Mouse (Mus musculus) kidney, adult 11 months (tissue): Measurements from ENCODE around the gene Ostf1.
A peak's percentile ranks its signal among the peaks of the same experiment; 100 is the strongest.

Experiments
- DNase-seq: peaks from one replicate; pipeline ENCODE4 v3.0.0; 2022

Ostf1 gene

GRCm38 (mm10) chr19:18643411-18643810 is 11.8 kb upstream of the Ostf1 start:
- DNase-seq = no peak

GRCm38 (mm10) chr19:18641001-18641400 is 9.4 kb upstream of the Ostf1 start:
- DNase-seq = no peak

GRCm38 (mm10) chr19:18639552-18639951 is 7.9 kb upstream of the Ostf1 start:
- DNase-seq = no peak

GRCm38 (mm10) chr19:18638949-18639348 is 7.3 kb upstream of the Ostf1 start:
- no peak for DNase-seq

- DNase-seq = no peak
These were observed 6.3 kb upstream of the Ostf1 start for GRCm38 (mm10) chr19:18637954-18638353.

GRCm38 (mm10) chr19:18632231-18633185 is 885 bp upstream of the Ostf1 start:
- DNase-seq = peak; percentile 72

- peak; percentile 56 for DNase-seq
These were observed 421 bp downstream of the Ostf1 start for GRCm38 (mm10) chr19:18631161-18631643.

- peak; percentile 73 for DNase-seq
These were observed 1.2 kb downstream of the Ostf1 start for GRCm38 (mm10) chr19:18630221-18631119.

GRCm38 (mm10) chr19:18629589-18629988 is 2.0 kb downstream of the Ostf1 start:
- peak; percentile 89 for DNase-seq

GRCm38 (mm10) chr19:18623894-18624293 is 7.7 kb downstream of the Ostf1 start:
- DNase-seq = no peak

GRCm38 (mm10) chr19:18619691-18620090 is 11.9 kb downstream of the Ostf1 start:
- DNase-seq = no peak

GRCm38 (mm10) chr19:18619060-18619459 is 12.6 kb downstream of the Ostf1 start:
- DNase-seq = no peak

GRCm38 (mm10) chr19:18617504-18617903 is 14.1 kb downstream of the Ostf1 start:
- DNase-seq = no peak

GRCm38 (mm10) chr19:18615680-18616240 is 15.9 kb downstream of the Ostf1 start:
- no peak for DNase-seq

- no peak for DNase-seq
These were observed 17.3 kb downstream of the Ostf1 start for GRCm38 (mm10) chr19:18614337-18614736.

GRCm38 (mm10) chr19:18608975-18609374 is 22.6 kb downstream of the Ostf1 start:
- DNase-seq = no peak

- DNase-seq = no peak
These were observed 23.7 kb downstream of the Ostf1 start for GRCm38 (mm10) chr19:18607907-18608306.

- DNase-seq = no peak
These were observed 28.6 kb downstream of the Ostf1 start for GRCm38 (mm10) chr19:18603011-18603410.

- no peak for DNase-seq
These were observed 31.0 kb downstream of the Ostf1 start for GRCm38 (mm10) chr19:18600611-18601010.

GRCm38 (mm10) chr19:18599650-18600049 is 32.0 kb downstream of the Ostf1 start:
- DNase-seq = no peak

GRCm38 (mm10) chr19:18599051-18599450 is 32.6 kb downstream of the Ostf1 start:
- DNase-seq = no peak

- no peak for DNase-seq
These were observed 33.2 kb downstream of the Ostf1 start for GRCm38 (mm10) chr19:18598265-18598926.
